Mouse (Mus musculus): ENCODE measurements around the gene Tnfsf12.

- TF ChIP-seq CTCF (IDR thresholded peaks at IDR 0.05; ENCODE audit: borderline replicate concordance, insufficient read depth, low read length) (no peak), POLR2A (IDR thresholded peaks at IDR 0.05; ENCODE audit: low read depth, low read length) (no peak)
Observed at GRCm38 (mm10) chr11:69645860-69646259, 49.8 kb downstream of the Tnfsf12 start.

Measured in embryonic fibroblast, embryonic 13.5 days (primary cell).